Mouse (Mus musculus): ENCODE measurements around the gene Atcay.

DNA sequence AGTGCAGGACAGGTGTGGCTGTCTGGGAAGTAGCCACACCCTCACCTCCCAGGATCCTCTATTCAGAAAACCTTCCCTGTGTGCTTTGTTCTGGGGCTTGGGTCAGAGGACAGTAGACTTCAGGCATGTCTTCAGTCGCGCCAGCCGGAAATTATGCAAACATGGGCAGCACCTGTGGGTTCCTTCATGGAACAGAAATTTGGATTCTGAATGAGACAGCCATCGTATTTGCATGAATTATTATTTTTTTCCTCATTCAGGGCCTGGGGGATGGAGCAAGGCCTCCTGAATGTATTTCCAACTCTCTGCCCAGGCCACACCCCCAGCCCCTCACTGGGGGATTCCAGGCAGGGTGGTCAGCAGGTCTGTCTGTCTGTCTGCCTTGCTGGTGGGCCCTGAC, 30.4 kb upstream of the Atcay start:
- TF ChIP-seq CTCF (IDR thresholded peaks at IDR 0.05; ENCODE audit: extremely low read depth, insufficient read depth, low read length) (no peak), POLR2A (IDR thresholded peaks at IDR 0.05; ENCODE audit: extremely low read depth, insufficient read depth, low read length) (no peak)
